Mouse (Mus musculus): ENCODE measurements at regions not wholly inside any gene's neighbourhood (a gene's known extent, or its start where the extent isn't known, plus 50 kb on each side); places are given as distances from the start of the nearest gene placed in this dataset.
A peak's percentile ranks its signal among the peaks of the same experiment; 100 is the strongest.

- DNase-seq (ENCODE audit: low read depth) = no peak
Observed at GRCm38 (mm10) chr16:21274012-21274528, 69.5 kb downstream of the Ephb3 start.

DNA sequence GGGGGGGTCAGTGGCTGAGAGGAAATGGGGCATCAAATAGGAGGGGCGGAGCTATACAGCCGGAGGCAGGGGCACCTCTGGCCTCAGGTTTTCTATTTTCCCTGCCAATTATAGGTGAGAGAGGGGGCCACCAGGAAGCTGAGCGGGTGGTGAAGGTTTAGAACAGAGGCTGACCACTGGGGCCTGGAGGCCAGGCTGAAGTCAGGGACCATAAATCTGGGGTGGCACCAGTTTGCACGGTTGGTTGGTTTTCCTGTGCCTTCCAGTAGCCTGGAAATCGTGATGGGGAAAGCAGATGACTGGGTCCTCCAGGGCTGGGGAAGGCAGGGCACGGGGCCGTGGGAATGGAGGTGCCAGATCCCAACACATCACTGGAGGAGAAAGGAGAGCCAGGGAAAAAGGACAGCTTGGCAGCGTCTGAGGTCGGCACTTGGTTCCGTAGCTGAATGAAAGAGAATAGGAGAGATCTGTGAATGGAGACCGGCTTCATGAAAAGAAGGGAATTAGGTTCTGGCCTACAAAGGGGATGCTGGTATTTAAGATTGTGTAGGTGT is 73.3 kb downstream of the Ephb3 start:
- no peak for DNase-seq (ENCODE audit: low read depth)

DNA sequence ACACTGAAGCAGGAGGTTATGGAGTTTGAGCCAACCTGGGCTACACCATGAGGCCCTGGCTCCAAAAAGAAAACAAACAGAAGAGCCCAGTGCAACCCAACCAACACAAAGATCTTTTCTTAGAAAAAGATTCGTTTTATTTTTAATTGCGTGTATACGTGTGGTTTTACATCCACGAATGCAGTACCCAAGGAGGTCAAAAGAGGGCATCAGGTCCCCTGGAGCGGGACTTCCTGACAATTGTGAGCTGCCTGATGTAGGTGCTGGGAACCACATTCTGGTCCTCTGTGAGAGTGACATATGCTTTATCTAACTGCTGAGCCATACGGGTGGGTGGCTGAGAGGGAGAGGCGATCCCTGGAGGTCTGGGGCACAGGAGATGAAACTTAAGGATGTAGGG is 73.8 kb downstream of the Ephb3 start:
- DNase-seq (ENCODE audit: low read depth) = no peak

- DNase-seq (ENCODE audit: low read depth) = no peak
Observed at GRCm38 (mm10) chr16:21280200-21280627, 75.7 kb downstream of the Ephb3 start.

DNA sequence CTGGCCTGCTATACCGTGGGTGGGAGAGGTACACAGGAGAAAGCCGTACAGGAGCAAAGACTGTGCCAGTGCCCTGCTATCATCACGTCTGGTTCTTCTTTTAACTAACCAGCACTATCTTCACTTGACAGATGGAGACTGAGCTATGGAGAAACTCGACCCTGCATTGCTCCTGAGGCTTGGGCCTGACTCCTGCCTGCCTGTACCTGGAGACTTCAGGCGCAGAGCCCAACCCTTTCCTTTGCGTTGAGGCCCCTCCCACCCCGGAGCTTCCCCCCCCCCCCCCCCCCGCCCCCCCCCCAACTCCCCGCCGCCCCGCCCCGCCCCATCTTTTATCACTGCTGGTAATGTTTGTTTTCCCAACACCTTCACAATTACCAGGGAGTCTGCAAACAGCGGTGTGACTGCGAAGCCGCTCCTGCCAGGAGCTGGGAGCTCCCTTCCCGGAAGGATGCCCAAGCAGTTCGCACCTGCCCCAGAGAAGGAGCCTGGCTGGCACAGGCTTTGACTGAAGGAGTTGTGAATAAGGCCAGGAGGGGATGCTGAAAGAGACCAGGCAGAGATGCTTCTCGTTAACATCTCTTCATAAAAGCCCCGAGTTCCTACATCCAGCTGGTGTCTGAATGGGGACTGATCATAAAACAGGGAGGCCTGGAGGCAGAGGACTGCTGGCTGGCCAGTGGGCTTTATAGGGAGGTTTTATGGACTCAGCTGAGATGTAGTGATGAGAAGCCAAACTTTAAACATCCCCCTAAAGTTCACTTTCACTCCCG is 77.6 kb downstream of the Ephb3 start:
- DNase-seq (ENCODE audit: low read depth) = no peak

DNA sequence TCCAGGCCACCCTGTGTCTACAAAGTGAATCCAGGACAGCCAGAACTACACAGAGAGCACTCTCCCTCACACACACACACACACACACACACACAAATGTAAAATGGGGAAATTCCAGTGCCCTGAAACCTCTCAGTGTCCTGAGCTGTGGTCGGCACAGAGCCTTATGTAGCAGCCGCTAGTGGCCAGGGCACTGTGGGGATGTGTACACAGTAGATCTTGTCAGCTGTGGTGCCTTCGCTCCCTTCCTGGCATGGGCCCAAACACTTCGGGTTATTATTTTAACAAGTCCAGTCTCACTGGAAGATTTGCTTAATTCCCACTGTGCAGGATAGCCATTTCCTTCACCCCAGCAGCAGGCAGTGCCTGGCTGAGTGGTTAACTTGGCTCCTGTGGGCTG is 81.5 kb downstream of the Ephb3 start:
- peak; percentile 53 for DNase-seq (ENCODE audit: low read depth)

GRCm38 (mm10) chr16:21289528-21289927 is 85.0 kb downstream of the Ephb3 start:
- DNase-seq (ENCODE audit: low read depth) = peak; percentile 81

GRCm38 (mm10) chr16:21293010-21293409 is 88.5 kb downstream of the Ephb3 start:
- DNase-seq (ENCODE audit: low read depth) = no peak

GRCm38 (mm10) chr16:21293569-21293968 is 89.0 kb downstream of the Ephb3 start:
- no peak for DNase-seq (ENCODE audit: low read depth)

DNA sequence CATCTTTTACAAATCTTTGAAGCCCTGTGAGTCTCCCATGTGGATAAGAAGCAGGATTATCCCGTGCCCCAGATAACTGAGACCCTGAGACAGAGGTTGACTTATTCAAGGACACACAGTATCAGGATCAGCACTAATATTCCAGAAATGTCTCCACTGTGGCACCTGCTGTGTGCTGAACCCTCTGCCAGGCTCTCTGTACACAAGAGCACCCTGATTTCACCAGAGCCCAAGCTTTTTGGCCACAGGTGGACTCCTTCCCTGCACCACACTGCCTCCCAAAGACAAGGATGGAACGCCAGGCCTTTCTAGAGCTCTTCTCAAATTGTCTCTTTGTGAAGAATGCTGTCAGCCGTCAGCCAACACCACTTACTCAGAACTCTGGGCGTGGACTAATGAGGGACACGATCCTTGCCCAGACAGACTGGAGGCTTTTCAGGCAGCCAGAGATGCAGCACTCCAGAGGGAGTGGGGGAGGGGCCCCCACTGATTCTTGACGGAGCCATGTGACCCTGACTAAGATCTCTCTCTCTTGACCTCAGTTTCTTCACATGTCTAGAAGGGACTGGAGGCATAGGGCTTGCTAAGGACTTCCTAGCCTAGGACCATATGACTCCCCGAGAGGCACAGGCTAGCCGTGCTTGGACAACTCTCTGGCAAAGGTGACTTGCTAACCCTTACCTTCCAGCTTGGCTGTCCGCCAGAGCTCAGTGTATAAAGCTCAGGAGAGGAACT is 90.3 kb downstream of the Ephb3 start:
- DNase-seq (ENCODE audit: low read depth) = no peak

GRCm38 (mm10) chr16:21295956-21296733 is 91.6 kb downstream of the Ephb3 start:
- no peak for DNase-seq (ENCODE audit: low read depth)

DNA sequence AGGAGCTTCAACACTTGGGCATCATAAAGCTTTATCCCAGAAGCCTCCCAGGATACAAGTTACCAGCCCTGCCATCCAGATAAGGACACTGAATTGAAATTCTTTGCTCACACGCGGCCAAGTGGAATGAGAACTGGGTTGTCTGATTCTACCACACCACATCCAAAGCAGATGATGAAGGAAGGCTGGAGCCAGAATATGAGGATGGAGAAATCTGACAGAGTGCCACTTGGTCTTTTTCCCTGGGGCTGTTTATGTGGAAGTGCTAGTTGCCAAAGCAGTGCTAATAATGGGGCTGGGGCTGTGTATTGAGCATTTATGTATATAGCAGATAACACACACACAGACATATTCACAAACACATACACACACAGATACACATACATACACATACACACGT is 92.2 kb downstream of the Ephb3 start:
- no peak for DNase-seq (ENCODE audit: low read depth)

DNA sequence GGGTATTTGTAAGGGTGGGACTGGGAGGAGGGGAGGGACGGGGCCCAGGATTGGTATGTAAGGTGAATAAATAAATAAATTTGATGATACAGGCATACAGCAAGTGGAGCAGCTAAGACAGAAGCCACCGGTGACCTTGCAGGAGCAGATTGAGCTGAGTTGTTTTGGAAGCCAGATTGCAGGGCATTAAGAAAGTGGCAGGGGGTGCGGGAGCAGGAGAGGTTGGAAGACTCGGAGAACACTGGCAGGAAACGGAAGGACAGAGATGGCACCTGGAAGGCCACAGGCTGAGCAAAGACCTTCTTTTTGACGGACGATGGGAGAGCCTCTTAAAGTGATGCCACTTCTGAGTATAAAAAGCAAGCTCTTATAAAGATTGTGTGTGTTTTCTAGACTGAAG is 94.3 kb downstream of the Ephb3 start:
- no peak for DNase-seq (ENCODE audit: low read depth)

DNA sequence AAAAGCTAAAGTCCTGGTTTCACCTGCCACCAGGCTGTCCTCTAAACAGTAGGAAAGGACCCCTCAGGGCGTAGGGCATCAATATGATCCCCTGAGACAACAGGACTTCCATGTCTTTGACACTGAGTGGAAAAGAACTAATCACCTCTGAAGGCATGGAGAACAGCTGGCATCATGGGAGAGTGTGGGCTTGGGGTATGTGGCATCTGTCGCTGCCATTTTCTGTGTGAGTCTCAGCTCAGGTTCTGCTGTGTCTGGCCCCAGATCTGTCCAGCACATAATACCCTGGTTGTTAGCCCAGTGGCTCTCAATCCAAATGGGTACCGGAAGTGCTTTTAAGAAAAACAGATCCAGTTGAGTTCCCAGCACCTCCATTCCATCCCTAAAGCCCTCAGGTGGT is 101.3 kb downstream of the Ephb3 start:
- DNase-seq (ENCODE audit: low read depth) = no peak

DNA sequence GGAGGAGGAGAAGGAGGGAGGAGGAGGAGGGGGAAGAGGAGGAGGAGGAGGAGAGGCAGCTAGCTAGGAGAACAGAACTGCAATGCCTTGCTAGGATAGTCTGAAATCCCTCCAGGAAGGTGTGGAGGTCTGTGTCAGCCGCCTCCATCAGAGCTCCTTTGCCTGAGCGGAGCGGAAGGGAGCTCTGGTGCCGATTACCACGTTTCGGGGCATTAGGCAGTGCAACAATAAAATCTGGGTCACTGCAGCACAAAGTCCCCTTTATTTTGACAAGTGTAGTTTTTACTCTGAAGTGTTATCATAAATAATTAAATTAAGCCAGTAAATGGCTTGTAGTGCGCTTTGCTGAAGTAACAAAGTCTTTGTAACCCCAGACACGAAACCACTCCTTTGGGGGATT is 104.0 kb downstream of the Ephb3 start:
- no peak for DNase-seq (ENCODE audit: low read depth)

- no peak for DNase-seq (ENCODE audit: low read depth)
Observed at GRCm38 (mm10) chr16:21310636-21311615, 106.4 kb downstream of the Ephb3 start.

DNA sequence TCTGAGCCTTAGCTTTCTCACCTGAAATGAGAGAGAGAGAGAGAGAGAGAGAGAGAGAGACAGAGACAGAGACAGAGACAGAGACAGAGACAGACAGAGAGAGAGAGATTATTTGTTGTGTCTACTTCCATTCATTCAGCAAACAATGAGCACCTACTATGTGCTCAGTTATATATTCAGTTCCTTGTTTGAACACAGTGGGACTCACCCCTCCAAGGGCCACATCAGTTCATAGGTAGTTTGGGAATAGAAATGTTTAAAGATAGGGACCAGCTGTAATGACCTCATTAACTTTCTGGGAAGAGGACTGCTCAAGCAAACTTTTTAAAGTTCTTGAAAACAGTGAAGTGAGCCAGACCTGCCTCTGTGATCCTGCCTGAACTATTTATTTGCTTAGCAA is 107.2 kb downstream of the Ephb3 start:
- no peak for DNase-seq (ENCODE audit: low read depth)

GRCm38 (mm10) chr16:21315751-21316151 is 107.2 kb upstream of the Vps8 start:
- no peak for DNase-seq (ENCODE audit: low read depth)

DNA sequence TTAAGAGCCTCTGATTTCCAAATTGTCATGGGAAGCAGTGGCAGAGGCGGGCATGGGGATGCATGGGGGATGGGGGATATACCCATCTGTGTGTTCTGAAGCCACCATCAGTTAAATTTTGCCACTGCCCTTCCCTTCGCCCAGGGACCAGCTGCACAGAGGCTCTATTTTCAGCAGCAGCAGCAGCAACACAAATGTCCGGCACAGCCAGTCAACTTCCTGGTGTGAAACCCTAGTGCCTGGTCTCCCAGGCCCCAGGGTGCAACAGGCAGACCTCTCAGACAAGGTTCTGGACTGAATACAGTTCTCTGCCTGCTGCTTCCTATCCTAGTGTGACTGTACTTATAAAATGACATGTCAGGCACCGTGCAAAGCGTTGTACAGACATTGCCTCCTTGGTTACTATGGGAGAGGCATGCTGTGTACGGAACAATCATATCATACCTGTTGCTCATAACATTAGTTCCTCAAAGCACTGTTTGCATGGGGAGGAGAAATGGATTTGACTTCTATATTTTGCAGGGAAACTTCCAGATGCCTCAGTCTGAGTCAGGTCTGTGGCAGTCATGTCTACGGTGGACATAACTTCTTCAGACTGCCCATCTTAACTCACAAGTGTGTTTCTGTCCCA is 104.8 kb upstream of the Vps8 start:
- DNase-seq (ENCODE audit: low read depth) = no peak

GRCm38 (mm10) chr16:21318640-21319365 is 104.1 kb upstream of the Vps8 start:
- DNase-seq (ENCODE audit: low read depth) = no peak
